Mouse (Mus musculus): ENCODE results near the gene 2210016F16Rik. TPM values are rescaled to one million over a fixed set of nuclear protein-coding genes. Genes with fewer than 3 reads are reported as not detected.
"Not testable (repeated sequence)": the region's sequence is repeated elsewhere in the genome, so short reads cannot be mapped to it uniquely, and the experiment has no call there.

The 2210016F16Rik gene
- total and polyA plus RNA-seq, 3 experiments: 12.7 to 21.5 (median 19.3) TPM

- Histone ChIP-seq H3K4me1 (ENCODE audit: insufficient read depth, low read depth, low read length) (peaks cover 26% of the 10 kb centered on the region), H3K9me3 (replicated peaks) (no peaks in the 10 kb centered on the region), H3K36me3 (replicated peaks) (peaks cover 42% of the 10 kb centered on the region), H3K4me3 (ENCODE audit: low read depth, low read length) (peak overlapping the region; percentile 93), H3K27me3 (ENCODE audit: insufficient read depth, low read length) (no peaks in the 10 kb centered on the region)
- no peak for TF ChIP-seq GATA1 (IDR thresholded peaks at IDR 0.05; ENCODE audit: borderline replicate concordance, low read length)
- TF ChIP-seq GATA2 (IDR thresholded peaks at IDR 0.05; ENCODE audit: borderline replicate concordance, low read depth, low read length): no peak
- TF ChIP-seq CTCF (IDR thresholded peaks at IDR 0.05; ENCODE audit: low read depth, low read length): no peak
- no peak for TF ChIP-seq POLR2AphosphoS5 (IDR thresholded peaks at IDR 0.05; ENCODE audit: insufficient replicate concordance, low read depth, low read length)
- no peak for TF ChIP-seq TAL1 (conservative IDR thresholded peaks at IDR 0.05; ENCODE audit: low read depth, low read length)
- peak; percentile 71 for DNase-seq (ENCODE audit: low spot score)
- ATAC-seq (ENCODE audit: extremely low read depth, insufficient number of reproducible peaks, low FRiP score, poor library complexity, severe bottlenecking): no peak
Observed at GRCm38 (mm10) chr13:58401135-58402002, 16.3 kb upstream of the 2210016F16Rik start.

DNA sequence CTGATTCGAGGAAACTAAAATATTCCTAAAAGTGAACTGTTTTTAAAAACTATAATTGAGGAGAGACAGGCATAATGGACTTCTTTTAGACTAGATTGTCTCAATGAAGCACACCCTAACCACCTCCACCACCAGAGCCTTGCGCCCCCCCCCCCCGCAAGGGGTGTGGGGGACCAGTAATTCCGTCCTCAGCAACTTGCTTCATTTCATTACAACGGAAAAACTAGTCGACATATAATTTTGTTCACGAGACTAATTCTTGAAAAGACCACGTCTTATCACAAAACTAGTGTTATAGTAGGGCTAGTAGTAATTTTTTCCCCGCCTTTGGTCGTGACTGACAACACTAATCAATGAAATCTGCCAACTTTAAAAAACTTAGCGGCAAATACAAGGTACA, 15.6 kb upstream of the 2210016F16Rik start:
- no peaks in the 10 kb centered on the region for H3K9me3 ChIP-seq (replicated peaks)
- peak; percentile 41 for DNase-seq (ENCODE audit: low spot score)
- no peaks in the 10 kb centered on the region for H3K27me3 ChIP-seq (ENCODE audit: insufficient read depth, low read length)
- peak overlapping the region; percentile 93 for H3K4me3 ChIP-seq (ENCODE audit: low read depth, low read length)
- no peak for TF ChIP-seq POLR2AphosphoS5 (IDR thresholded peaks at IDR 0.05; ENCODE audit: insufficient replicate concordance, low read depth, low read length)
- TF ChIP-seq CTCF (IDR thresholded peaks at IDR 0.05; ENCODE audit: low read depth, low read length): no peak
- TF ChIP-seq GATA1 (IDR thresholded peaks at IDR 0.05; ENCODE audit: borderline replicate concordance, low read length): no peak
- no peak for TF ChIP-seq TAL1 (conservative IDR thresholded peaks at IDR 0.05; ENCODE audit: low read depth, low read length)
- no peak for TF ChIP-seq GATA2 (IDR thresholded peaks at IDR 0.05; ENCODE audit: borderline replicate concordance, low read depth, low read length)
- H3K36me3 ChIP-seq (replicated peaks): peaks cover 43% of the 10 kb centered on the region
- peaks cover 23% of the 10 kb centered on the region for H3K4me1 ChIP-seq (ENCODE audit: insufficient read depth, low read depth, low read length)
- no peak for ATAC-seq (ENCODE audit: extremely low read depth, insufficient number of reproducible peaks, low FRiP score, poor library complexity, severe bottlenecking)

- Histone ChIP-seq H3K4me1 (ENCODE audit: insufficient read depth, low read depth, low read length) (peaks cover 26% of the 10 kb centered on the region), H3K27me3 (ENCODE audit: insufficient read depth, low read length) (no peaks in the 10 kb centered on the region), H3K4me3 (ENCODE audit: low read depth, low read length) (peak overlapping the region; percentile 56; the same call in 1 of the 2 replicates), H3K36me3 (replicated peaks) (peaks cover 59% of the 10 kb centered on the region), H3K9me3 (replicated peaks) (no peaks in the 10 kb centered on the region)
- DNase-seq (ENCODE audit: low spot score) (no peak), ATAC-seq (ENCODE audit: extremely low read depth, insufficient number of reproducible peaks, low FRiP score, poor library complexity, severe bottlenecking) (no peak)
- TF ChIP-seq CTCF (IDR thresholded peaks at IDR 0.05; ENCODE audit: low read depth, low read length) (no peak), GATA2 (IDR thresholded peaks at IDR 0.05; ENCODE audit: borderline replicate concordance, low read depth, low read length) (no peak), POLR2AphosphoS5 (IDR thresholded peaks at IDR 0.05; ENCODE audit: insufficient replicate concordance, low read depth, low read length) (no peak), GATA1 (IDR thresholded peaks at IDR 0.05; ENCODE audit: borderline replicate concordance, low read length) (no peak)
Observed at GRCm38 (mm10) chr13:58397651-58398050, 12.6 kb upstream of the 2210016F16Rik start.

GRCm38 (mm10) chr13:58394392-58394791, 9.4 kb upstream of the 2210016F16Rik start:
- not testable (repeated sequence) for H3K9me3 ChIP-seq (replicated peaks); ATAC-seq (ENCODE audit: extremely low read depth, insufficient number of reproducible peaks, low FRiP score, poor library complexity, severe bottlenecking); H3K27me3 ChIP-seq (ENCODE audit: insufficient read depth, low read length); H3K4me3 ChIP-seq (ENCODE audit: low read depth, low read length); DNase-seq (ENCODE audit: low spot score)
- H3K36me3 ChIP-seq (replicated peaks): peaks cover 77% of the 10 kb centered on the region
- peaks cover 32% of the 10 kb centered on the region for H3K4me1 ChIP-seq (ENCODE audit: insufficient read depth, low read depth, low read length)

DNA sequence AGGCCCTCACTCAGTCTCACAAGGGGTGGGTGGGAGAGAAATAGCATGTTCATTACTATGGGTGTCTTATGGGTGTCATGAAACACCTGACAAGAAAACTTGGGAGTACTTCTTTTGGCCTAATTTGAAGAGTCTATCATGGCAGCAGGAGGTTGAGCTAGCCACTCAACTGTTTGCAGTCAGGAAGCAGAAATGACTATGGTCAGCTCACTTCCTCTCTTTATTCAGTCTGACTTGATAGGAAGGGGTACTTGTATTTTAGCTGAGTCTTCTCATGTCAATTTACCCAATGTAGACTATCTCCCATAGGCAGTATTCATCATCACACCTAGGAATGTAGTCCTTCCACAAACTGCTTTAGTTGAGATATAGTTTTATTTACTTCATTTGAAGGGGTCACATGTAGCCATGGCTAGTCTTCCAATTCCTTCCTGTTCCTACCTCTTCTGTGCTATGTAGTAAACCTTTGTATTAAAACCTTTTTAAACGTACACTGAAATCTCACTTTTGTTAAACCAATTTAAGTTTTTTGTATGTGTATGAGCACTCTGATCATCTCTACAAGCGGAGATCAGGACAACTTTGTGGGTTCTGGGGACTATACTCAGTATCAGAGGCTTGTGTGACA, 4.4 kb upstream of the 2210016F16Rik start:
- TF ChIP-seq POLR2AphosphoS5 (IDR thresholded peaks at IDR 0.05; ENCODE audit: insufficient replicate concordance, low read depth, low read length) (peak; percentile 87; the same call in 1 of the 2 replicates), GATA2 (IDR thresholded peaks at IDR 0.05; ENCODE audit: borderline replicate concordance, low read depth, low read length) (no peak), GATA1 (IDR thresholded peaks at IDR 0.05; ENCODE audit: borderline replicate concordance, low read length) (no peak)
- H3K4me3 ChIP-seq (ENCODE audit: low read depth, low read length): no peak overlapping the region
- peaks cover 30% of the 10 kb centered on the region for H3K4me1 ChIP-seq (ENCODE audit: insufficient read depth, low read depth, low read length)
- H3K9me3 ChIP-seq (replicated peaks): peaks cover 9% of the 10 kb centered on the region
- no peak for DNase-seq (ENCODE audit: low spot score)
- H3K27me3 ChIP-seq (ENCODE audit: insufficient read depth, low read length): no peaks in the 10 kb centered on the region
- peaks cover 56% of the 10 kb centered on the region for H3K36me3 ChIP-seq (replicated peaks)
- ATAC-seq (ENCODE audit: extremely low read depth, insufficient number of reproducible peaks, low FRiP score, poor library complexity, severe bottlenecking): 0 out of 2 replicates have a peak, but pooled peaks have one; percentile 4

GRCm38 (mm10) chr13:58388379-58388778, 3.4 kb upstream of the 2210016F16Rik start:
- no peak for TF ChIP-seq GATA2 (IDR thresholded peaks at IDR 0.05; ENCODE audit: borderline replicate concordance, low read depth, low read length)
- no peak for TF ChIP-seq GATA1 (IDR thresholded peaks at IDR 0.05; ENCODE audit: borderline replicate concordance, low read length)
- TF ChIP-seq TAL1 (conservative IDR thresholded peaks at IDR 0.05; ENCODE audit: low read depth, low read length): no peak
- TF ChIP-seq CTCF (IDR thresholded peaks at IDR 0.05; ENCODE audit: low read depth, low read length): no peak
- TF ChIP-seq POLR2AphosphoS5 (IDR thresholded peaks at IDR 0.05; ENCODE audit: insufficient replicate concordance, low read depth, low read length): peak; percentile 78; the same call in 1 of the 2 replicates
- ATAC-seq (ENCODE audit: extremely low read depth, insufficient number of reproducible peaks, low FRiP score, poor library complexity, severe bottlenecking): no peak
- peaks cover 50% of the 10 kb centered on the region for H3K36me3 ChIP-seq (replicated peaks)

More at GRCm38 (mm10) chr13:58388379-58388778, 3.4 kb upstream of the 2210016F16Rik start:
- no peak for DNase-seq (ENCODE audit: low spot score)
- Histone ChIP-seq H3K4me1 (ENCODE audit: insufficient read depth, low read depth, low read length) (peaks cover 26% of the 10 kb centered on the region), H3K9me3 (replicated peaks) (peaks cover 10% of the 10 kb centered on the region), H3K27me3 (ENCODE audit: insufficient read depth, low read length) (no peaks in the 10 kb centered on the region), H3K4me3 (ENCODE audit: low read depth, low read length) (no peak overlapping the region)
